Mouse (Mus musculus) ES-Bruce4 (cell line): ENCODE results near the gene Otub2. TPM values are rescaled to one million over a fixed set of nuclear protein-coding genes. Genes with fewer than 3 reads are reported as not detected.

Source experiments
- H3K27ac ChIP-seq: 2 replicates; pipeline ENCODE4 v1.5.1; 2012; ENCODE audit warnings: low read length, inconsistent platforms; ENCODE audit not compliant: insufficient read depth
- H3K27me3 ChIP-seq: 2 replicates; pipeline ENCODE4 v1.6.1; 2012; ENCODE audit warnings: mild to moderate bottlenecking, low read length, inconsistent platforms; ENCODE audit not compliant: control insufficient read depth, poor library complexity, insufficient read depth, severe bottlenecking
- H3K36me3 ChIP-seq: 2 replicates; pipeline ENCODE4 v1.6.1; 2012; ENCODE audit warnings: inconsistent platforms, mild to moderate bottlenecking, low read length, moderate library complexity; ENCODE audit not compliant: control insufficient read depth, poor library complexity, insufficient read depth, severe bottlenecking
- H3K4me1 ChIP-seq: one replicate; pipeline ENCODE4 v1.8.1; 2011; ENCODE audit warnings: low read length; ENCODE audit not compliant: control insufficient read depth, insufficient read depth
- H3K4me3 ChIP-seq: 2 replicates; pipeline ENCODE4 v1.5.1; 2011; ENCODE audit warnings: low read depth, mild to moderate bottlenecking, low read length
- H3K9ac ChIP-seq: 2 replicates; pipeline ENCODE4 v1.6.1; 2012; ENCODE audit warnings: low read depth, mild to moderate bottlenecking, inconsistent platforms; ENCODE audit not compliant: poor library complexity, severe bottlenecking
- H3K9me3 ChIP-seq: replicated peaks from 2 replicates; pipeline ENCODE4 v1.6.1; 2012; ENCODE audit warnings: mild to moderate bottlenecking, low read length, inconsistent platforms; ENCODE audit not compliant: control insufficient read depth, poor library complexity, insufficient read depth, severe bottlenecking
- CTCF ChIP-seq: IDR thresholded peaks from one replicate; pipeline ENCODE4 v1.8.1; 2011; ENCODE audit warnings: low read depth, low read length
- EP300 ChIP-seq: IDR thresholded peaks from 2 replicates; pipeline ENCODE4 v1.6.1; 2011; ENCODE audit warnings: low read depth, low read length; ENCODE audit not compliant: insufficient read depth
- POLR2A ChIP-seq: IDR thresholded peaks from one replicate; pipeline ENCODE4 v1.8.1; 2011; ENCODE audit warnings: low read length; ENCODE audit not compliant: insufficient read depth
- polyA plus RNA-seq: library from polyadenylated mRNA; stranded (reverse); fragments of >200 nt; gene quantifications from 2 replicates; pipeline ENCODE4 v1.2.4, GENCODE M21; 2011; ENCODE audit warnings: low read depth; ENCODE audit not compliant: missing spikeins, insufficient read depth, insufficient read length

Gene Otub2
- polyA plus RNA-seq, 1 experiment = 5.5 TPM

DNA sequence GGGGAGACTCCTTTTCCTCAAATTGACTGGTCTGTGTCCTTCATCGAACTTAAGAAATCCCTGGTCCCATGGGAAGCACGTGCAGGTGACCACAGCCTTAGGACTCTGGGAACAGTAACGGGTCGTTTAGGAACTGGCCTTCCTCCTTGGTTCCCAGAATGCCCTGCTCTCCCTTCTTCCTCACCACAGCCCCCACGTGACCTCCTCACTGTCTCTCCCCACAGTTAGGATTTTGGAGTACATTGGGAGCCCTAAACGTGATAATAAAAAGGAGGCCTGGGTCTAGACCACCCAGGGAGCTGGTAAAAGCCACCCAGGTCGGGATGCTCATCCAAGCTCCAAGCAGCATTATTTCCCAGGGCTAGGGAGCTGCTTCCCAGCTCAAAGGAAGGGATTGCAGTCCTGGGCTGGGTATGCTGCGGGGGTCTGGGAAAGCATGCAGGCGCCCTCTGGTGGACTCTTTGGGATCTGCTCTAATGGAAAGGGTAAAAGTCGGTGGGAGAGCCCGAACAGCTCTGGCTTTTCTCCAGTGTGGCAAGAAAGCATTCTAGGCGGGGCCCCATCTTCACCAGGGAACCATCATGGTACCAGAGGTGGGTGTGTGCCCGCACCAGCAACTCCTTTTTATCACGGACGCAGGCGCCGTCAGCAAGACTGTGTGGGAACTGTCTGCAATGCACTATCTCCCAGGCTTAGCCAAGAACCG is 20.7 kb upstream of the Otub2 start:
- no peak for TF ChIP-seq POLR2A
- no peak for TF ChIP-seq EP300
- TF ChIP-seq CTCF = peak; percentile 63
- Histone ChIP-seq H3K4me1 (no peaks in the 10 kb centered on the region), H3K9me3 (no peaks in the 10 kb centered on the region), H3K27me3 (no peaks in the 10 kb centered on the region), H3K4me3 (peak overlapping the region; percentile 21; the same call in 1 of the 2 replicates), H3K27ac (no peak overlapping the region), H3K36me3 (no peaks in the 10 kb centered on the region), H3K9ac (no peak overlapping the region)

DNA sequence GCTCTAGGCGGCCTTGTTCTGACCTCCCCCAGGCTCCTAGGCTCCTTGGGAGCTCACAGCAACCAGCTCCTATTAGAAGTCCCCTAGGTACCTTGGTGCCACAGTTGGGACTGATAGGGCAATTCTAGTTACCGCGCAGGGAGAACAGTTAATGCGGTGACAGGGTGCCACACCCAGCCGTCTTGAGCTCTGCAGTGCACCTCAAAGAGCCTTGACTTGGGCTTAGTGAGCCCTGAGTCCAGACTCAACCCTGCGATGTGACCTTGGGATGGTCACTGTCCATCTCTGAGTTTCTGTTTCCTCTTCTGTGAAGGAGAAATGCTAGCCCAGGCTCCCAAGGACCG is 20.2 kb upstream of the Otub2 start:
- H3K27me3 ChIP-seq = no peaks in the 10 kb centered on the region
- no peaks in the 10 kb centered on the region for H3K4me1 ChIP-seq
- H3K27ac ChIP-seq = no peak overlapping the region
- H3K9me3 ChIP-seq = no peaks in the 10 kb centered on the region
- H3K4me3 ChIP-seq = no peak overlapping the region
- no peak overlapping the region for H3K9ac ChIP-seq
- no peaks in the 10 kb centered on the region for H3K36me3 ChIP-seq
- TF ChIP-seq EP300 = no peak
- TF ChIP-seq CTCF = no peak
- TF ChIP-seq POLR2A = no peak

DNA sequence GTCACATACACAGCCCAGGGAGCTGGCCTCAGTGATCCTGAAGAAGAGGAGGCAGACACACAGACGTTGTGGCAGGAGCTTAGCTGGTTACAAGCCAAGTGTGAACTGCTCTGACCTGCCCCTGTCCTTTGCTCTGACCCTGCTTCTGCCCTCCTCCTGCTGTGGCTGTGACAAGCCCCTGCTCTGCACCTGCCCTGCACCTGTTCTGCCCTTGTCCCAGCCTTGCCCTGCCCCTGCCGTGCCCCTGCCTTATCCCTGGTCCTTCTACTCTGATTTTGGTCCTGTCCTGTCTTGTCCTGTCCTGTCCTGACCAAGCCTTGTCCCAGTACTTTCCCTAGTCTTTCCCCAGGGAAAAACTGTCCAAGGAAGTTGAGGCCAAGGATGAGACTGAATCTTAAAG is 19.7 kb upstream of the Otub2 start:
- H3K9ac ChIP-seq = no peak overlapping the region
- no peak overlapping the region for H3K4me3 ChIP-seq
- TF ChIP-seq EP300 (no peak), CTCF (no peak), POLR2A (no peak)
- H3K27ac ChIP-seq = no peak overlapping the region
- no peaks in the 10 kb centered on the region for H3K9me3 ChIP-seq
- no peaks in the 10 kb centered on the region for H3K36me3 ChIP-seq
- no peaks in the 10 kb centered on the region for H3K4me1 ChIP-seq
- H3K27me3 ChIP-seq = no peaks in the 10 kb centered on the region

DNA sequence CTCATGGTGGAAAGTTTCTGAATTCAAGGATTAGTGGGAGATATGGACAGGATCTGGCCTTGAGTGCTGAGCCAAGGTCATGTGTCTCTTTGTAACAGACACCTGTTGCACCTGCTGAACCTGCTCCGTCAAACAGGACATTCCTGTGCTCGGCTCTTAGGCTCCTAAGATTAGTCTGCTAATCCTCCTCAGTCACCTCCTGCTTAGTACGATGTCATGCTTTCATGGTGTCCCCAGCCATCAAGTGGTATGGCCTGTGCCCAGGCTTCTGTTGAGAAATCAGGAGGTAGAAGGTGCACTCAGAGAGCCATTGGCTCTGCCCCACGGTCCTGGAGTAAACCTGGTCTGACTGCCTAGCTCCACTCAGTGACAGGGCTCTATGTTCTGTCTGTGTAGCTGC is 17.6 kb upstream of the Otub2 start:
- Histone ChIP-seq H3K27me3 (no peaks in the 10 kb centered on the region), H3K9me3 (no peaks in the 10 kb centered on the region), H3K4me1 (no peaks in the 10 kb centered on the region), H3K9ac (no peak overlapping the region), H3K4me3 (no peak overlapping the region), H3K36me3 (no peaks in the 10 kb centered on the region), H3K27ac (no peak overlapping the region)
- TF ChIP-seq CTCF (no peak), EP300 (no peak), POLR2A (no peak)

DNA sequence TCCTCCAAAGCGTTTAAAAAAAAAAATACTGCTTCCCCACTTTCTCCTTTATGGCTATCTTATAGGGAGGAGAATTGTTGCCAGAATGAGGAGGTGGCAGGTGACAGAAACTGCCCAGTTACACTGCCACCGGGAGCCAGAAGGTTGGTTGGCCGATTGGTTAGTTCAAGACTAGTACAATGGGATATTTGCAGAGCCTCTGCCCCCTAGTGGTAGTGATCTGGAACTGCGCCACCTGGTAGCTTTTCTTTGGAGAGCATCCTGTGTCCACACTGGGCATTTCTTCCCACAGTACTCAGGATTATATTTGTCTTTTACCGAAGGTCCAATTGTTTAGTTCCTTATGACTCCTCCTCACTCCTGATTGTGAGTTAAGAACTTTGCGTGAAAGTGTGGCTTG is 16.8 kb upstream of the Otub2 start:
- H3K4me1 ChIP-seq = no peaks in the 10 kb centered on the region
- no peaks in the 10 kb centered on the region for H3K36me3 ChIP-seq
- H3K27ac ChIP-seq = no peak overlapping the region
- H3K27me3 ChIP-seq = no peaks in the 10 kb centered on the region
- H3K9ac ChIP-seq = no peak overlapping the region
- no peaks in the 10 kb centered on the region for H3K9me3 ChIP-seq
- TF ChIP-seq POLR2A = no peak
- TF ChIP-seq CTCF = peak; percentile 71
- no peak overlapping the region for H3K4me3 ChIP-seq

DNA sequence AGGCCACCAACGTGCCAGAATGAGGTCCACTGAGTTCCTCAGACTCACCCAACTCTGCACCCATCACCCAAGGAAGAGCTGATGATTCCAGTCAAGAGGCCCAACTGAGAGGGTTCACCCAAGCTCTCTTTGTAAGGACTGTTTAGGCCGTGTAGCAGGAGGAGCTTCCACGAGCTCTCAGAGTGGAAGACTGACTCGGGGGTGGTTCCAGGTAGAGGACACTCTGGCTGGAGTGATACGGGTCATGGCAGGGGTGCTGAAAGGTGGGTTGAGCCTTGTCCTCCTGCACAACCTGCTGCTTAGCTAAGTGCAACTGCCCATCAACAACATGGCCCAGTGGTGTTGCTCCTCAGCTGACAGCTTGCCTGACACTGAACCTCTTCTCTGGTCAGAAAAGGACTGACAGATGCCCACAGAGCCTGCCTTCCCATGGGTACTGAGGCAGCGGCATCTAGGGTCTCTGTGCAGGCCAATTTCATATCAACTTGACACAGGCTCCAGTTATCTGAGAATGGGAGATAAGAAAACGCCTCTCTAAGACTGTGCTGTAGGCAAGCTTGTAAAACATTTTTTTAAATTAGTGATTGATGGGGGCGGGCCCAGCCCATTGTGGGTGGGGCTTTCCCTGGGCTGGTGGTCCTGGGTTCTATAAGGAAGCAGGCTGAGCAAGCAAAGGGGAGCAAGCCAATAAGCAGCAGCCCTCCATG is 14.8 kb upstream of the Otub2 start:
- H3K27me3 ChIP-seq = no peaks in the 10 kb centered on the region
- no peak overlapping the region for H3K4me3 ChIP-seq
- no peak for TF ChIP-seq POLR2A
- TF ChIP-seq EP300 = no peak
- no peak for TF ChIP-seq CTCF
- no peaks in the 10 kb centered on the region for H3K9me3 ChIP-seq
- no peaks in the 10 kb centered on the region for H3K4me1 ChIP-seq
- no peak overlapping the region for H3K27ac ChIP-seq
- no peak overlapping the region for H3K9ac ChIP-seq
- H3K36me3 ChIP-seq = no peaks in the 10 kb centered on the region
